Mouse (Mus musculus): ENCODE measurements at regions not wholly inside any gene's neighbourhood (a gene's known extent, or its start where the extent isn't known, plus 50 kb on each side); places are given as distances from the start of the nearest gene placed in this dataset.

- ATAC-seq (replicated peaks in 1 of 2; ENCODE audit: insufficient read depth in 1 of 2, low FRiP score in 2 of 2, low TSS enrichment in 1 of 2, low read depth in 1 of 2, poor library complexity in 2 of 2, severe bottlenecking in 2 of 2): no peak
Measured at GRCm38 (mm10) chr11:31470681-31471414, 101.0 kb upstream of the Stc2 start.

- ATAC-seq (replicated peaks in 1 of 2; ENCODE audit: insufficient read depth in 1 of 2, low FRiP score in 2 of 2, low TSS enrichment in 1 of 2, low read depth in 1 of 2, poor library complexity in 2 of 2, severe bottlenecking in 2 of 2): no peak
Measured at GRCm38 (mm10) chr11:31464844-31465243, 95.0 kb upstream of the Stc2 start.

- ATAC-seq (replicated peaks in 1 of 2; ENCODE audit: insufficient read depth in 1 of 2, low FRiP score in 2 of 2, low TSS enrichment in 1 of 2, low read depth in 1 of 2, poor library complexity in 2 of 2, severe bottlenecking in 2 of 2): no peak
Measured at GRCm38 (mm10) chr11:31462440-31462839, 92.6 kb upstream of the Stc2 start.

GRCm38 (mm10) chr11:31461824-31462223, 92.0 kb upstream of the Stc2 start:
- ATAC-seq (replicated peaks in 1 of 2; ENCODE audit: insufficient read depth in 1 of 2, low FRiP score in 2 of 2, low TSS enrichment in 1 of 2, low read depth in 1 of 2, poor library complexity in 2 of 2, severe bottlenecking in 2 of 2): no peak

GRCm38 (mm10) chr11:31461348-31461747, 91.5 kb upstream of the Stc2 start:
- ATAC-seq (replicated peaks in 1 of 2; ENCODE audit: insufficient read depth in 1 of 2, low FRiP score in 2 of 2, low TSS enrichment in 1 of 2, low read depth in 1 of 2, poor library complexity in 2 of 2, severe bottlenecking in 2 of 2): no peak

GRCm38 (mm10) chr11:31427374-31427773, 57.5 kb upstream of the Stc2 start:
- ATAC-seq (replicated peaks in 1 of 2; ENCODE audit: insufficient read depth in 1 of 2, low FRiP score in 2 of 2, low TSS enrichment in 1 of 2, low read depth in 1 of 2, poor library complexity in 2 of 2, severe bottlenecking in 2 of 2): no peak
